Mouse (Mus musculus) intestine, postnatal 0 days (tissue): ENCODE measurements around the gene Haus8. TPM values are rescaled to one million over a fixed set of nuclear protein-coding genes. Genes with fewer than 3 reads are reported as not detected.
"Not testable (repeated sequence)": the region's sequence is repeated elsewhere in the genome, so short reads cannot be mapped to it uniquely, and the experiment has no call there.

Source experiments
- ATAC-seq: fragments of 200-750 bp; cut with Nextera tagmentation; 2 replicates; pipeline ENCODE4 v1.8.0; 2017; ENCODE audit warnings: mild to moderate bottlenecking, moderate TSS enrichment, moderate library complexity
- H3K27ac ChIP-seq: fragments of 300-500 bp; sonication (generic); 2 replicates; pipeline ENCODE4 v1.5.1; 2014; ENCODE audit warnings: mild to moderate bottlenecking, low read depth, low read length, moderate library complexity
- H3K27me3 ChIP-seq: fragments of 300-500 bp; sonication (generic); replicated peaks from 2 replicates; pipeline ENCODE4 v1.6.1; 2014; ENCODE audit warnings: low read length, mixed read lengths; ENCODE audit not compliant: control insufficient read depth, insufficient read depth
- H3K36me3 ChIP-seq: fragments of 300-500 bp; sonication (generic); 2 replicates; pipeline ENCODE4 v1.6.1; 2014; ENCODE audit warnings: mild to moderate bottlenecking, moderate library complexity; ENCODE audit not compliant: control insufficient read depth, insufficient read depth
- H3K4me1 ChIP-seq: fragments of 300-500 bp; sonication (generic); replicated peaks from 2 replicates; pipeline ENCODE4 v1.6.1; 2014; ENCODE audit warnings: antibody characterized with exemption, low read length, mixed read lengths; ENCODE audit not compliant: control insufficient read depth, insufficient read depth
- H3K4me2 ChIP-seq: fragments of 300-500 bp; sonication (generic); replicated peaks from 2 replicates; pipeline ENCODE4 v1.6.1; 2014; ENCODE audit warnings: low read depth, mild to moderate bottlenecking, moderate library complexity
- H3K4me3 ChIP-seq: fragments of 300-500 bp; sonication (generic); 2 replicates; pipeline ENCODE4 v1.5.1; 2014; ENCODE audit warnings: low read depth, low read length
- H3K9ac ChIP-seq: fragments of 300-500 bp; sonication (generic); 2 replicates; pipeline ENCODE4 v1.6.1; 2014; ENCODE audit warnings: mild to moderate bottlenecking, low read depth, low read length
- H3K9me3 ChIP-seq: fragments of 300-500 bp; sonication (generic); 2 replicates; pipeline ENCODE4 v1.6.1; 2016; ENCODE audit warnings: mixed run types; ENCODE audit not compliant: control insufficient read depth
- CTCF ChIP-seq: sonication (generic); IDR thresholded peaks from 2 replicates; pipeline ENCODE4 v1.5.1; 2016; ENCODE audit warnings: low read depth, mild to moderate bottlenecking, control low read depth, antibody characterized with exemption, moderate library complexity
- WGBS: fragments of 180-500 bp; shearing (Covaris S2); extraction: QIAGEN DNeasy Blood & Tissue Kit; methylation state at CpG from one replicate; pipeline ENCODE4 v1.1.7; 2014; 5-methylcytosine and 5-hydroxymethylcytosine counted together
- polyA plus RNA-seq: library from polyadenylated mRNA; unstranded; fragments of >200 nt; fragmentation: Nextera tagmentation; extraction: Ambion mirVana; gene quantifications from 2 replicates; pipeline ENCODE4 v1.2.1, GENCODE M21; 2015

The Haus8 gene
- 12.9 and 13.1 TPM in 2 replicates for polyA plus RNA-seq

DNA sequence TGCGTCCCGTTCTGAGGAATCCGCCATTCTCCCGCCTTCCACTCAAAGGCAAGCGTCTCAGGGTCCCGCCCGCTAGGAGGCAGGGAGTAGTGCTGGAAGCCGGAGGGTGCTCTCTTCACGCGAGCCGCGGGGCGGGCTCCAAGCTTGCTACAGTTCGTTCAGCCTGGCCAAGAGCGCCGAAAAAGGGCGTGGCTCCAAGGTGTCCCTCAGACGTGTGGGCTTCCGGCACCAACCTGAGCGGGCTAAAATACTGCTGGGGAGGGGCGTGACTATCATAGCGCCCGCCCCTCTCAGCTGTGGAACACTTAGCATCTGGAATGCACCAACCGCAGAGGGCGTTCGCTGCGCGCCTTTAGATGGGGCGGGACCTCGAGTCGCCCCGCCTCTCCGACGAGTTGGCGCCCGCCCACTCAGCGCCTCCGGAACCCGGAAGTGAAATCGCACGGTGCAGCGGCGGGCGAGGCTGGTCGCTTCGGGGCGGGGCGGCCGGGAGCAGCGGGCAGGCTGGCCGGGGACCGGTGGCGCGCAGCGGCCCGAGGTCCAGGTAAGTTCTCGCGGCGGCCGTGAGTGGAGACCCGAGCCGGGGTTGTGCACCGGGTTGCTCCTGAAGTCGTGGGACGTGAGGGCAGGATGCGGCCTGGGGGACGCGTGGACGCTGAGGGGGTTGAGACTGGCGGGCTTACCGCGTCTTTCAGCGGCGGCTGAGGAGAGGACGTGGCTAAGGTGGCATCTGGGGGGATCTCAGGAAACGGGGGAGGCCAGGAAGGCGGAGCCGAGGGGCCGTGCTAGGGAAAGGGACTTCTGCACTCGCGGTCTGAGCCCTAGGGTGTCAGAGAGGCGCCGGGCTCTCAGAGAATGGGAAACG, at the start of gene Haus8, which contains the start of gene Myo9b:
Haus8 (minus strand) TSS at position 649 of the 865 bp plus-strand sequence.
Myo9b (plus strand) TSS at position 429 of the 865 bp plus-strand sequence.
- peak; percentile 98 for ATAC-seq

DNA sequence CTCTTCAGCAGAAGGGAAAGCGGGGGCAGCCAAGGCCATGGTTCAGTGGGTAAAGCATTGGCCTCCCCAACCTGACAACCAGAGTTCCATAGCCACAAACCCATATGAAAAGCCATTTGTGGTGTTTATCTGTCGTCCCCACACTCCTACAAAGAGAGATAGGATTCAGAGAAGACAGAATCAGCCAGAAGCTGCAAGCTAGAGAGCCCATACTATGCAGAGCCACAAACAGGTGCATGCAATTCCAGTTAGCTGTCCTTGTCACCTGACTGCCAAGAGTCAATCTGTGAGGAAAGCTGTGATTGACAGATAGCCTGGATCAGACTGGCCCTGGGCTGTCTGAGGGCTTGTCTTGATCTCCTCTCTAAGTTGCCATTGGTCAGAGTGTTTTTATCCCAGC, 47.0 kb upstream of the Haus8 start:
- H3K4me1 ChIP-seq, H3K9me3 ChIP-seq, H3K27ac ChIP-seq, H3K9ac ChIP-seq, H3K4me3 ChIP-seq, H3K4me2 ChIP-seq, ATAC-seq, H3K27me3 ChIP-seq: not testable (repeated sequence)
- H3K36me3 ChIP-seq: peaks cover 54% of the 10 kb centered on the region
- 84% methylated on average over 2 of the region's 2 CpGs for WGBS

More for the DNA sequence above, at the start of gene Haus8, which contains the start of gene Myo9b:
- peak within 1 kb of the TSS; percentile 80 for H3K9ac ChIP-seq
- peaks cover 3% of the 10 kb centered on the region; the same call in 1 of the 2 replicates for H3K36me3 ChIP-seq
- H3K4me1 ChIP-seq: peaks cover 3% of the 10 kb centered on the region; the same call in 1 of the 2 replicates
- H3K4me2 ChIP-seq: peak within 1 kb of the TSS; percentile 73
- WGBS: under 1% methylated on average over 84 of the region's 84 CpGs
- H3K9me3 ChIP-seq: no peaks in the 10 kb centered on the region
- peak within 1 kb of the TSS; percentile 91 for H3K27ac ChIP-seq
- peak within 1 kb of the TSS; percentile 87 for H3K4me3 ChIP-seq
- no peaks in the 10 kb centered on the region for H3K27me3 ChIP-seq
- TF ChIP-seq CTCF: peak; percentile 78

DNA sequence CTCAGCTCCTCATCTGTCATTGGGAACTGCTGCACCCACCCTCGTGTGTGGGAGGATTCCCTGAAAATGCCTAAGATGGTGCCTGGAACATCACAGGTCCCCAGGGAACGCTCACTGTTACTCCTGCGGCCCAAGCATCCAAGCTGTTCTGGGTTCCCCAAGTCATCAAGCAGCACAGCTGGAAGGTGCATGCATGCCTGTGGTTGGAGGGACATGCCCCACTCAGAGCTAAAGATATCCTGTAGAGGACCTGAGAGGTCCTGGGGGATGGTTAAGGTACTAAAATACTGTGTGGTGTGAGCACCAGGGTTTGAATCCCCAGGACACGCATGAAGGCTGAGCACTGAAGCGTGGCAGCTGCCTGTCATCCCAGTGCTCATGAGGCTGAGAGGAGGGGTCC, 45.9 kb upstream of the Haus8 start:
- H3K4me3 ChIP-seq, H3K9ac ChIP-seq, H3K27me3 ChIP-seq, H3K9me3 ChIP-seq, ATAC-seq, H3K27ac ChIP-seq, H3K4me1 ChIP-seq, H3K4me2 ChIP-seq: not testable (repeated sequence)
- peaks cover 43% of the 10 kb centered on the region for H3K36me3 ChIP-seq
- WGBS: 94% methylated on average over 5 of the region's 5 CpGs

DNA sequence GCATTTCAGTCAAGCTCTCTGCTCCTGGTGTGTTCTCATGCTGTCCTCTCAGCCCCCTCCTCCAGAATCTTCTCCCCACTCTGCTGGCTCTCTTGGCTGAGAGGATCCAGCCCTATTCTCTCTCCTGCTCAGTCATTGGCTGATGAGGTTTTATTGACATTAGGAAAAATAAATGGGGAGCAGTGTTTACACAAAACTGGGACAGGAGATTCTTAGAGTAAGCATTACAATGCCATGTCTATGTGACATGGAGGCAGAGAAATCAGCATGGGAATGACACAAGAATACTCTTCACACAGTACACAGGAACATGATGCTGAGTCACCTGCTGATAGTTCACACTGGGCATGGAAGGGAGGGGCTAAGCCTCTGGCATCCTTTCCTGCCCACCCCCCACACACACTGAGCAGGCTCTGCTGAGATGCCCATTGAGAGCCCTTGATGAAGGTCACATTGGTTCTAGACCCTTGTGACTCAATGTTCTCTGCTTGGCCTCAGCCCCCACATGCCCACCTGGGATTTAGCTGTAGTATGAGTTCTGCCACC, 43.8 kb upstream of the Haus8 start:
- Histone ChIP-seq H3K4me1 (no peaks in the 10 kb centered on the region), H3K27ac (no peak overlapping the region), H3K4me3 (no peak overlapping the region), H3K36me3 (peaks cover 26% of the 10 kb centered on the region), H3K9me3 (no peaks in the 10 kb centered on the region), H3K9ac (no peak overlapping the region), H3K4me2 (no peak overlapping the region), H3K27me3 (no peaks in the 10 kb centered on the region)
- 0 out of 2 replicates have a peak, but pooled peaks have one; percentile 12 for ATAC-seq
- TF ChIP-seq CTCF: no peak

DNA sequence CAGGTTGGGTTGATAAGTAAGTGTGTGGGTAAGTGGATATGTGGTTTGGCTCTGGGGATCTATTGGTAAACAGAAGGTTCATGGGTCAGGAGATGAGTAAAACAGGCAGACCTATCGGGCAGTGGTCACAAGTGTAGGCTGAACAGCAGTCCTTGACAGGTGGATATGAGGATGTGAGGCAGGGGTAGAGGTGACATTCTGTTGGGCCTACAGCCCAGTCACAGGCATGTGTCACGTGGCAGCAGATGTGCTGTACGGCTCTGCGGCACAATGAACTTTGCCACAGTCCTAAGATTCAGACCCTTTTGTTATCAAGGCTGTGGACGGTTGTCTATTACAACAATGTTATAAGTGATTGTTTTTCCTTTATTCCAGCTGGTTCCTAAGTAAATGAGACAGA, 43.2 kb upstream of the Haus8 start:
- Histone ChIP-seq H3K36me3 (peaks cover 26% of the 10 kb centered on the region), H3K27ac (no peak overlapping the region), H3K27me3 (no peaks in the 10 kb centered on the region), H3K4me2 (no peak overlapping the region), H3K4me3 (no peak overlapping the region), H3K9ac (no peak overlapping the region), H3K9me3 (no peaks in the 10 kb centered on the region), H3K4me1 (no peaks in the 10 kb centered on the region)
- 69% methylated on average over 5 of the region's 5 CpGs for WGBS
- no peak for TF ChIP-seq CTCF
- ATAC-seq: no peak

DNA sequence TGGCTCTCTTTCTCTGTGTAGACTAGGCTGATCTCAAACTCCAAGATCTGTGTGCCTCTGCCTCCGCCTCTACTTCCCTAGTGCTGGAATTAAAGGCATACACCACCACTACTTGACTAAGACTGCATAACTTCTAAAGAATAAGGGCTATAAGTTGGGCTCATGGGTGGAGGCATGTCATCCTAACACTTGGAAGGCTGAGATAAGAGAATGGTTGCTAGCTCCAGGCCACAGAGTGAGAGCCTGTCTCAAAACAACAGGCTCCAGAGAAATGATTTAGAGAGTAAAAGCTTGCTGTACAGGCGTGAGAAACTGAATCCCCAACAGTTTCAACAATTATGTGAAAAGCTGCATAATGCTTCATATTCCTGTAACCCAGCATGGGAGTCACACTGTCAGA, 41.2 kb upstream of the Haus8 start:
- Histone ChIP-seq H3K9me3 (no peaks in the 10 kb centered on the region), H3K4me1 (no peaks in the 10 kb centered on the region), H3K36me3 (peaks cover 26% of the 10 kb centered on the region), H3K27me3 (no peaks in the 10 kb centered on the region), H3K9ac (no peak overlapping the region), H3K4me2 (no peak overlapping the region), H3K4me3 (no peak overlapping the region), H3K27ac (no peak overlapping the region)
- WGBS: 89% methylated on average over 2 of the region's 2 CpGs
- TF ChIP-seq CTCF: no peak
- no peak for ATAC-seq
